8 mouse cellular contexts compared by ENCODE assay signal in genomic region chr15:60760015-60760437, GRCm38 (mm10).
A peak's percentile ranks its signal among the peaks of the same experiment; 100 is the strongest.
DNase-seq lines count a peak whose midpoint lies in the region; ATAC-seq and TF ChIP-seq lines count a peak whose summit lies in the region.

No protein-coding gene starts in this region.

- peak; percentile 4 to 9 for DNase-seq in frontal cortex, postnatal 14 days (ENCODE audit: low spot score in 2 of 2)
- DNase-seq in frontal cortex, adult 2 months (ENCODE audit: extremely low spot score in 1 of 2, low spot score in 1 of 2), result no peak
- peak; percentile 34 for DNase-seq in brain, adult 2 months (ENCODE audit: low read depth, low spot score)
- peak; percentile 84 for DNase-seq in forebrain, embryonic 11.5 days (ENCODE audit: low spot score)
- DNase-seq in heart, postnatal 36 days, result peak; percentile 31 to 57
- peak; percentile 26 to 60 for DNase-seq in layer of hippocampus, adult 2 months (ENCODE audit: low spot score in 2 of 2)
- peak; percentile 39 for DNase-seq in splenic B cell, adult 2 months (ENCODE audit: low read depth, low spot score)

- no peaks in the 10 kb centered on the region for H3K27me3 ChIP-seq in forebrain, embryonic 11.5 days (ENCODE audit: control insufficient read depth, insufficient read depth, low read length)
- no peaks in the 10 kb centered on the region for H3K27me3 ChIP-seq in splenic B cell, adult 2 months (ENCODE audit: control insufficient read depth, insufficient read depth, low read length, poor library complexity, severe bottlenecking)

- H3K4me2 ChIP-seq in forebrain, embryonic 11.5 days (ENCODE audit: low read depth, low read length, severe bottlenecking), result no peak overlapping the region

- H3K27ac ChIP-seq in forebrain, embryonic 11.5 days (ENCODE audit: low read depth, low read length), result no peak overlapping the region
- H3K27ac ChIP-seq in layer of hippocampus, adult 2 months, result no peak overlapping the region

- TF ChIP-seq CTCF in layer of hippocampus, adult 2 months (conservative IDR thresholded peaks at IDR 0.05), result peak; percentile 78

- H3K36me3 ChIP-seq in forebrain, embryonic 11.5 days (ENCODE audit: control insufficient read depth, insufficient read depth, low read length), result no peaks in the 10 kb centered on the region
- H3K36me3 ChIP-seq in splenic B cell, adult 2 months (ENCODE audit: control insufficient read depth, insufficient read depth, low read length, poor library complexity, severe bottlenecking), result no peaks in the 10 kb centered on the region

- no peaks in the 10 kb centered on the region for H3K4me1 ChIP-seq in forebrain, embryonic 11.5 days (replicated peaks; ENCODE audit: control insufficient read depth, insufficient read depth, low read length)

- no peaks in the 10 kb centered on the region for H3K9me3 ChIP-seq in forebrain, embryonic 11.5 days (ENCODE audit: control insufficient read depth, low read length)

- no peak overlapping the region for H3K4me3 ChIP-seq in forebrain, embryonic 11.5 days (ENCODE audit: low read depth, low read length)
- H3K4me3 ChIP-seq in layer of hippocampus, adult 2 months, result no peak overlapping the region

- intact Hi-C loops in heart, postnatal 36 days (cut with DNase I), result loop anchor here (5.0 kb wide), 2 partner anchors 62 to 247 kb away; no protein-coding TSS in a partner anchor

- peak; percentile 86 for ATAC-seq in forebrain, embryonic 11.5 days (replicated peaks; ENCODE audit: low FRiP score)
- ATAC-seq in megakaryocyte progenitor cell, adult 5-6 weeks (replicated peaks; ENCODE audit: poor library complexity), result peak; percentile 81

- 38% methylated on average over 6 of the region's 6 CpGs for WGBS in forebrain, embryonic 11.5 days

- no peak overlapping the region for H3K9ac ChIP-seq in forebrain, embryonic 11.5 days (ENCODE audit: low read length)

Comparison
In these comparisons a context has a peak if more than half of its experiments do, and no peak if none do; other contexts are left out.
1. DNase-seq: peak in frontal cortex, postnatal 14 days (2 of 2), brain, adult 2 months (single experiment), forebrain, embryonic 11.5 days (single experiment), heart, postnatal 36 days (2 of 2), layer of hippocampus, adult 2 months (2 of 2) and splenic B cell, adult 2 months (single experiment); none in frontal cortex, adult 2 months (0 of 2).